Mouse (Mus musculus) heart, postnatal 0 days (tissue): ENCODE measurements around the gene Usp10.

Source experiments
- CTCF ChIP-seq: IDR thresholded peaks from 2 replicates; pipeline ENCODE4 v1.5.1; 2016; ENCODE audit warnings: antibody characterized with exemption, control low read depth, low read depth
- EP300 ChIP-seq: IDR thresholded peaks from 2 replicates; pipeline ENCODE4 v1.6.1; 2016; ENCODE audit warnings: antibody characterized with exemption, low read depth

DNA sequence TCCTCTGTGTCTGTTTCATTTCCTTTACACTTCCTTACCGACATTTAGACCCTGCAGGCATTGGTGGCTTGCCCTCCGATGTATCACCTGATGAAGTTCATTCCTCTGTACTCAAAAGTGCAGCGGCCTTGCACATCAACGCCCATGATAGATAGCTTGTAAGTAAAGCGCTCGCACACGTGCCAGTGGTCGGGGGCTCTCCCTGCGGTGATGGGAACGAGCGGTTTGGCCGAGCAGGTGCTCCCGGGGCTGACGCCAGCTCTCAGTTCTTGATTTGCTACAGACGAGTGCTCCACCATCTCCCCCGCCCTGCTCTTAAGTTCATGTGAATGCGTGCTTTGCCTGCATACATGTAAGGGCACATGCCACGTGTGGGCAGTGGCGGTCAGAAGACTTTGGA, 37.5 kb downstream of the Usp10 start:
- TF ChIP-seq CTCF (no peak), EP300 (no peak)
